28 mouse cellular contexts compared by ENCODE assay signal in the genomic region with DNA sequence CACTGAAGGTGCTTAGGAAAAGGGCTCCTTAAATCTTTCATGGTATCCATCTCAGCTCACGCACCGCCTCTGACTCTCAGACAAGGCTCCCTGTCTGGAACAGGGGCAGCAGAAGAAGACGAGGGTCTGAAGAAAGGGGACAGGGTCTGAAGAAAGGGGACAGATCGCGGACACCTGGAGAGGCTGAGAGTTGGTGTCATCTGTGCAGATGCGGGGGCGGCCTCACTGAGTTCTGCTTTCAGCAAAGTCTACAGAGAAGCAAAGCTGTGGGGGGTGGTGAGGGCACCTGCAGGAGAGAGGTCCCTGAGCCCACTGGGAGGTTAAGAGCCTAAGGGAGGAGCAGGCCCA.
DNase-seq lines count a peak whose midpoint lies in the region; ATAC-seq and TF ChIP-seq lines count a peak whose summit lies in the region.
"Had no signal": no experiment of that assay in that cellular context is flagged by ENCODE, and none has a peak within 500 bp of the region (broad histone marks: within the 10 kb centered on the region; RNA-seq: fewer than 3 reads in every experiment).

No protein-coding gene starts in this region.

- WGBS in hindbrain, embryonic 10.5 days = 16% methylated on average over 7 of the region's 7 CpGs
- WGBS in hindbrain, postnatal 0 days = 23% methylated on average over 7 of the region's 7 CpGs
- 10% methylated on average over 7 of the region's 7 CpGs for WGBS in forebrain, embryonic 16.5 days
- WGBS in liver, embryonic 11.5 days = 7% methylated on average over 7 of the region's 7 CpGs

- H3K27me3 ChIP-seq in hindbrain, embryonic 10.5 days (ENCODE audit: insufficient read depth, poor library complexity, severe bottlenecking) = peaks cover 15% of the 10 kb centered on the region
- no peaks in the 10 kb centered on the region for H3K27me3 ChIP-seq in hindbrain, postnatal 0 days (ENCODE audit: insufficient read depth, low read length)
- H3K27me3 ChIP-seq in forebrain, embryonic 16.5 days (replicated peaks; ENCODE audit: control insufficient read depth, insufficient read depth, low read length) = no peaks in the 10 kb centered on the region
- H3K27me3 ChIP-seq in liver, embryonic 11.5 days (replicated peaks; ENCODE audit: control insufficient read depth, insufficient read depth, low read length) = peaks cover 3% of the 10 kb centered on the region; the same call in 1 of the 2 replicates
- H3K27me3 ChIP-seq: CH12.LX; heart, embryonic 15.5 days; limb, embryonic 15.5 days; liver, embryonic 15.5 days; lung, embryonic 15.5 days had no signal

- H3K4me3 ChIP-seq in hindbrain, embryonic 10.5 days = no peak overlapping the region
- H3K4me3 ChIP-seq in hindbrain, postnatal 0 days (ENCODE audit: low read length) = no peak overlapping the region
- H3K4me3 ChIP-seq in forebrain, embryonic 16.5 days (replicated peaks; ENCODE audit: low read length) = no peak overlapping the region
- H3K4me3 ChIP-seq in liver, embryonic 11.5 days (ENCODE audit: low read depth, low read length) = no peak overlapping the region
- H3K4me3 ChIP-seq: embryonic facial prominence, embryonic 13.5 days; erythroblast, embryonic 14.5 days; heart, embryonic 15.5 days; limb, embryonic 15.5 days; liver, embryonic 15.5 days; lung, embryonic 15.5 days had no signal

- no peaks in the 10 kb centered on the region for H3K36me3 ChIP-seq in hindbrain, embryonic 10.5 days
- H3K36me3 ChIP-seq in hindbrain, postnatal 0 days (ENCODE audit: insufficient read depth, low read length) = no peaks in the 10 kb centered on the region
- no peaks in the 10 kb centered on the region for H3K36me3 ChIP-seq in forebrain, embryonic 16.5 days (ENCODE audit: control insufficient read depth, insufficient read depth)
- H3K36me3 ChIP-seq in liver, embryonic 11.5 days (ENCODE audit: control insufficient read depth, insufficient read depth, low read length) = no peaks in the 10 kb centered on the region
- H3K36me3 ChIP-seq: embryonic facial prominence, embryonic 13.5 days; heart, embryonic 15.5 days; limb, embryonic 15.5 days; liver, embryonic 15.5 days; lung, embryonic 15.5 days had no signal

- TF ChIP-seq CTCF in hindbrain, postnatal 0 days (IDR thresholded peaks at IDR 0.05; ENCODE audit: low read depth) = no peak

- ATAC-seq in hindbrain, postnatal 0 days = no peak
- ATAC-seq in forebrain, embryonic 16.5 days = no peak; the same call in 1 of the 2 replicates
- no peak for ATAC-seq in liver, embryonic 11.5 days (replicated peaks; ENCODE audit: low FRiP score)
- ATAC-seq: activated CD4-positive, CD25-positive, alpha-beta regulatory T cell, adult 4 months; inflammation-experienced regulatory T-cells, adult 6 months had no signal

- peak overlapping the region; percentile 23; the same call in 1 of the 2 replicates for H3K27ac ChIP-seq in hindbrain, embryonic 10.5 days
- H3K27ac ChIP-seq in hindbrain, postnatal 0 days = no peak overlapping the region
- H3K27ac ChIP-seq in forebrain, embryonic 16.5 days (ENCODE audit: low read length) = peak overlapping the region; percentile 69
- no peak overlapping the region for H3K27ac ChIP-seq in liver, embryonic 11.5 days (ENCODE audit: low read depth, low read length)
- H3K27ac ChIP-seq: embryonic facial prominence, embryonic 13.5 days; heart, embryonic 15.5 days; kidney, postnatal 0 days; limb, embryonic 15.5 days; liver, embryonic 15.5 days; lung, embryonic 15.5 days; macrophage; stomach, postnatal 0 days had no signal

- peaks cover 7% of the 10 kb centered on the region; the same call in 1 of the 2 replicates for H3K9me3 ChIP-seq in hindbrain, embryonic 10.5 days
- H3K9me3 ChIP-seq in hindbrain, postnatal 0 days (ENCODE audit: low read length) = no peaks in the 10 kb centered on the region
- peaks cover 4% of the 10 kb centered on the region for H3K9me3 ChIP-seq in forebrain, embryonic 16.5 days (ENCODE audit: control insufficient read depth, low read length)
- H3K9me3 ChIP-seq in liver, embryonic 11.5 days (ENCODE audit: control insufficient read depth, low read length) = no peaks in the 10 kb centered on the region
- H3K9me3 ChIP-seq: embryonic facial prominence, embryonic 13.5 days; heart, embryonic 15.5 days; limb, embryonic 15.5 days; liver, embryonic 15.5 days; lung, embryonic 15.5 days had no signal

- no peak for DNase-seq in hindbrain, embryonic 10.5 days (ENCODE audit: low spot score)
- no peak for DNase-seq in hindbrain, postnatal 0 days (ENCODE audit: low spot score)
- peak; percentile 25 for DNase-seq in thymus, postnatal 14 days
- no peak for DNase-seq in thymus, postnatal 10 days (ENCODE audit: low spot score in 2 of 2)
- no peak for DNase-seq in T-cell, adult 2 months (ENCODE audit: low spot score)
- no peak for DNase-seq in liver, embryonic 11.5 days (ENCODE audit: low spot score)
- DNase-seq: adrenal gland, adult 8-10 months; cerebellum, adult 2 months; cerebellum, postnatal 25 days; embryo, embryonic 11 days; heart, postnatal 36 days; kidney, adult 2 months; layer of hippocampus, adult 9-11 months; left cerebral cortex, postnatal 4 days; right cerebral cortex, postnatal 14 days had no signal

- no peak overlapping the region for H3K4me2 ChIP-seq in hindbrain, postnatal 0 days (ENCODE audit: low read depth, low read length)
- peak overlapping the region; percentile 24; the same call in 1 of the 2 replicates for H3K4me2 ChIP-seq in forebrain, embryonic 16.5 days (ENCODE audit: low read length)
- H3K4me2 ChIP-seq in liver, embryonic 11.5 days = no peak overlapping the region
- H3K4me2 ChIP-seq: embryonic facial prominence, embryonic 13.5 days; heart, embryonic 15.5 days; limb, embryonic 15.5 days; liver, embryonic 15.5 days; lung, embryonic 15.5 days had no signal

- peaks cover 21% of the 10 kb centered on the region for H3K4me1 ChIP-seq in hindbrain, embryonic 10.5 days (replicated peaks)
- H3K4me1 ChIP-seq in hindbrain, postnatal 0 days (ENCODE audit: insufficient read depth, low read length) = no peaks in the 10 kb centered on the region
- H3K4me1 ChIP-seq in forebrain, embryonic 16.5 days (replicated peaks; ENCODE audit: control insufficient read depth, insufficient read depth, low read length) = peaks cover 16% of the 10 kb centered on the region
- H3K4me1 ChIP-seq in liver, embryonic 11.5 days (replicated peaks; ENCODE audit: control insufficient read depth, insufficient read depth, low read length) = no peaks in the 10 kb centered on the region
- H3K4me1 ChIP-seq: heart, embryonic 15.5 days; limb, embryonic 15.5 days; liver, embryonic 15.5 days; lung, embryonic 15.5 days had no signal

- no peak overlapping the region for H3K9ac ChIP-seq in hindbrain, postnatal 0 days (replicated peaks; ENCODE audit: low read length)
- no peak overlapping the region; the same call in 1 of the 2 replicates for H3K9ac ChIP-seq in forebrain, embryonic 16.5 days (replicated peaks; ENCODE audit: low read depth, low read length)
- H3K9ac ChIP-seq in liver, embryonic 11.5 days (ENCODE audit: low read depth, low read length) = no peak overlapping the region
- H3K9ac ChIP-seq: embryonic facial prominence, embryonic 13.5 days; heart, embryonic 15.5 days; limb, embryonic 15.5 days; liver, embryonic 15.5 days; lung, embryonic 15.5 days had no signal

Comparison
In these comparisons a context has a peak if more than half of its experiments do, and no peak if none do; other contexts are left out.
1. H3K27ac ChIP-seq: peak in hindbrain, embryonic 10.5 days (single experiment) and forebrain, embryonic 16.5 days (single experiment); none in hindbrain, postnatal 0 days (single experiment) and liver, embryonic 11.5 days (single experiment).